Mouse (Mus musculus): ENCODE results near the gene Gm5485.

GRCm38 (mm10) chr16:48356417-48356816, 55.8 kb downstream of the Gm5485 start:
- TF ChIP-seq ZC3H11A (IDR thresholded peaks at IDR 0.05; ENCODE audit: borderline replicate concordance, low read depth, low read length) (no peak), MAFK (IDR thresholded peaks at IDR 0.05; ENCODE audit: insufficient read depth, low read depth, low read length) (no peak)
